Mouse (Mus musculus): Measurements from ENCODE around the gene Gnai2. TPM values are rescaled to one million over a fixed set of nuclear protein-coding genes. Genes with fewer than 3 reads are reported as not detected.
A peak's percentile ranks its signal among the peaks of the same experiment; 100 is the strongest.

The Gnai2 gene
- polyA plus RNA-seq, 1 experiment from 2014 or later: 351 TPM

- Histone ChIP-seq H3K4me3 (replicated peaks; ENCODE audit: low read depth, low read length) (peak overlapping the region; percentile 27), H3K27me3 (ENCODE audit: insufficient read depth, low read length) (peaks cover 14% of the 10 kb centered on the region), H3K36me3 (ENCODE audit: insufficient read depth, low read length) (no peaks in the 10 kb centered on the region), H3K4me2 (ENCODE audit: low read length) (peak overlapping the region; percentile 53), H3K9me3 (replicated peaks; ENCODE audit: low read length) (no peaks in the 10 kb centered on the region), H3K27ac (no peak overlapping the region), H3K4me1 (replicated peaks; ENCODE audit: insufficient read depth, low read length) (peaks cover 7% of the 10 kb centered on the region; the same call in 1 of the 2 replicates), H3K9ac (ENCODE audit: low read depth, low read length) (no peak overlapping the region)
- ATAC-seq (replicated peaks; ENCODE audit: low FRiP score, low read depth) (no peak), DNase-seq (ENCODE audit: low spot score) (no peak)
- under 1% methylated on average over 25 of the region's 25 CpGs for WGBS
- no peak for TF ChIP-seq CTCF (IDR thresholded peaks at IDR 0.05; ENCODE audit: low read depth)
Measured at GRCm38 (mm10) chr9:107676302-107676701, 41.1 kb upstream of the Gnai2 start.

GRCm38 (mm10) chr9:107675671-107676301 lies 40.6 kb upstream of the Gnai2 start:
- H3K9ac ChIP-seq (ENCODE audit: low read depth, low read length): no peak overlapping the region
- H3K36me3 ChIP-seq (ENCODE audit: insufficient read depth, low read length): no peaks in the 10 kb centered on the region
- peak; percentile 25 for ATAC-seq (replicated peaks; ENCODE audit: low FRiP score, low read depth)
- peak overlapping the region; percentile 53 for H3K4me2 ChIP-seq (ENCODE audit: low read length)
- H3K4me3 ChIP-seq (replicated peaks; ENCODE audit: low read depth, low read length): peak overlapping the region; percentile 27
- peaks cover 7% of the 10 kb centered on the region; the same call in 1 of the 2 replicates for H3K4me1 ChIP-seq (replicated peaks; ENCODE audit: insufficient read depth, low read length)
- H3K9me3 ChIP-seq (replicated peaks; ENCODE audit: low read length): no peaks in the 10 kb centered on the region
- DNase-seq (ENCODE audit: low spot score): peak; percentile 87
- WGBS: under 1% methylated on average over 39 of the region's 39 CpGs
- TF ChIP-seq CTCF (IDR thresholded peaks at IDR 0.05; ENCODE audit: low read depth): peak; percentile 88
- H3K27ac ChIP-seq: no peak overlapping the region
- peaks cover 14% of the 10 kb centered on the region for H3K27me3 ChIP-seq (ENCODE audit: insufficient read depth, low read length)

- H3K4me1 ChIP-seq (replicated peaks; ENCODE audit: insufficient read depth, low read length): peaks cover 12% of the 10 kb centered on the region
- H3K27me3 ChIP-seq (ENCODE audit: insufficient read depth, low read length): peaks cover 14% of the 10 kb centered on the region
- H3K36me3 ChIP-seq (ENCODE audit: insufficient read depth, low read length): no peaks in the 10 kb centered on the region
- DNase-seq (ENCODE audit: low spot score): no peak
- WGBS: 59% methylated on average over 9 of the region's 9 CpGs
- TF ChIP-seq CTCF (IDR thresholded peaks at IDR 0.05; ENCODE audit: low read depth): no peak
- no peak overlapping the region for H3K9ac ChIP-seq (ENCODE audit: low read depth, low read length)
- peak; percentile 67 for ATAC-seq (replicated peaks; ENCODE audit: low FRiP score, low read depth)
- H3K9me3 ChIP-seq (replicated peaks; ENCODE audit: low read length): no peaks in the 10 kb centered on the region
- no peak overlapping the region for H3K27ac ChIP-seq
- no peak overlapping the region for H3K4me3 ChIP-seq (replicated peaks; ENCODE audit: low read depth, low read length)
- H3K4me2 ChIP-seq (ENCODE audit: low read length): no peak overlapping the region
Measured at GRCm38 (mm10) chr9:107674609-107675429, 39.7 kb upstream of the Gnai2 start.

GRCm38 (mm10) chr9:107670259-107670658 lies 35.1 kb upstream of the Gnai2 start:
- DNase-seq (ENCODE audit: low spot score): peak; percentile 50
- 44% methylated on average over 5 of the region's 5 CpGs for WGBS

GRCm38 (mm10) chr9:107669480-107669945 lies 34.3 kb upstream of the Gnai2 start, which contains the start of gene Slc38a3:
TSS of gene Slc38a3 (minus strand) at chr9:107669530.
- DNase-seq (ENCODE audit: low spot score) (no peak), ATAC-seq (replicated peaks; ENCODE audit: low FRiP score, low read depth) (0 out of 2 replicates have a peak, but pooled peaks have one; percentile 23)
- no peak for TF ChIP-seq CTCF (IDR thresholded peaks at IDR 0.05; ENCODE audit: low read depth)
- H3K9me3 ChIP-seq (replicated peaks; ENCODE audit: low read length): no peaks in the 10 kb centered on the region
- no peak within 1 kb of the TSS for H3K9ac ChIP-seq (ENCODE audit: low read depth, low read length)
- H3K27me3 ChIP-seq (ENCODE audit: insufficient read depth, low read length): no peaks in the 10 kb centered on the region; the same call in 1 of the 2 replicates
- H3K4me1 ChIP-seq (replicated peaks; ENCODE audit: insufficient read depth, low read length): peaks cover 35% of the 10 kb centered on the region
- H3K27ac ChIP-seq: peak within 1 kb of the TSS; percentile 31
- H3K4me3 ChIP-seq (replicated peaks; ENCODE audit: low read depth, low read length): no peak within 1 kb of the TSS
- H3K4me2 ChIP-seq (ENCODE audit: low read length): no peak within 1 kb of the TSS
- H3K36me3 ChIP-seq (ENCODE audit: insufficient read depth, low read length): no peaks in the 10 kb centered on the region
- WGBS: 72% methylated on average over 9 of the region's 9 CpGs

More at GRCm38 (mm10) chr9:107670259-107670658, 35.1 kb upstream of the Gnai2 start:
- H3K9me3 ChIP-seq (replicated peaks; ENCODE audit: low read length): no peaks in the 10 kb centered on the region
- no peak for TF ChIP-seq CTCF (IDR thresholded peaks at IDR 0.05; ENCODE audit: low read depth)
- H3K4me3 ChIP-seq (replicated peaks; ENCODE audit: low read depth, low read length): no peak overlapping the region
- no peak overlapping the region for H3K4me2 ChIP-seq (ENCODE audit: low read length)
- peak; percentile 71 for ATAC-seq (replicated peaks; ENCODE audit: low FRiP score, low read depth)
- H3K4me1 ChIP-seq (replicated peaks; ENCODE audit: insufficient read depth, low read length): peaks cover 35% of the 10 kb centered on the region
- H3K36me3 ChIP-seq (ENCODE audit: insufficient read depth, low read length): no peaks in the 10 kb centered on the region
- H3K27ac ChIP-seq: peak overlapping the region; percentile 31
- no peak overlapping the region for H3K9ac ChIP-seq (ENCODE audit: low read depth, low read length)
- no peaks in the 10 kb centered on the region; the same call in 1 of the 2 replicates for H3K27me3 ChIP-seq (ENCODE audit: insufficient read depth, low read length)

- WGBS: 57% methylated on average over 3 of the region's 3 CpGs
- ATAC-seq (replicated peaks; ENCODE audit: low FRiP score, low read depth) (no peak), DNase-seq (ENCODE audit: low spot score) (no peak)
- Histone ChIP-seq H3K27me3 (ENCODE audit: insufficient read depth, low read length) (no peaks in the 10 kb centered on the region; the same call in 1 of the 2 replicates), H3K4me1 (replicated peaks; ENCODE audit: insufficient read depth, low read length) (peaks cover 35% of the 10 kb centered on the region), H3K9ac (ENCODE audit: low read depth, low read length) (no peak overlapping the region), H3K4me2 (ENCODE audit: low read length) (no peak overlapping the region), H3K9me3 (replicated peaks; ENCODE audit: low read length) (no peaks in the 10 kb centered on the region), H3K27ac (peak overlapping the region; percentile 31; the same call in 1 of the 2 replicates), H3K36me3 (ENCODE audit: insufficient read depth, low read length) (no peaks in the 10 kb centered on the region), H3K4me3 (replicated peaks; ENCODE audit: low read depth, low read length) (no peak overlapping the region)
- no peak for TF ChIP-seq CTCF (IDR thresholded peaks at IDR 0.05; ENCODE audit: low read depth)
Measured at GRCm38 (mm10) chr9:107668916-107669315, 33.7 kb upstream of the Gnai2 start.

All from kidney, postnatal 0 days (tissue).